Mouse (Mus musculus) CH12F3 (cell line): ENCODE measurements around the gene Mstn.

ENCODE experiments used
- in situ Hi-C: fragments of 300-500 bp; cut with MboI; formaldehyde crosslinking; loops from 2 replicates; pipeline ENCODE4 v1.14.3; 2020; ENCODE audit warnings: low sequenced_read_pairs

Gene Mstn

GRCm38 (mm10) chr1:53093180-53093579 is 31.7 kb downstream of the Mstn start:
- in situ Hi-C loops, result no loop called here

GRCm38 (mm10) chr1:53110561-53110960 is 49.1 kb downstream of the Mstn start:
- in situ Hi-C loops, result no loop called here
